Mouse (Mus musculus) liver, adult (tissue): ENCODE data around the gene Csnk1d.

ENCODE experiments used
- GATA4 ChIP-seq: IDR thresholded peaks from 2 replicates; pipeline ENCODE4 v1.6.1; 2014; ENCODE audit warnings: mild to moderate bottlenecking, low read length; ENCODE audit not compliant: insufficient replicate concordance

Gene Csnk1d

DNA sequence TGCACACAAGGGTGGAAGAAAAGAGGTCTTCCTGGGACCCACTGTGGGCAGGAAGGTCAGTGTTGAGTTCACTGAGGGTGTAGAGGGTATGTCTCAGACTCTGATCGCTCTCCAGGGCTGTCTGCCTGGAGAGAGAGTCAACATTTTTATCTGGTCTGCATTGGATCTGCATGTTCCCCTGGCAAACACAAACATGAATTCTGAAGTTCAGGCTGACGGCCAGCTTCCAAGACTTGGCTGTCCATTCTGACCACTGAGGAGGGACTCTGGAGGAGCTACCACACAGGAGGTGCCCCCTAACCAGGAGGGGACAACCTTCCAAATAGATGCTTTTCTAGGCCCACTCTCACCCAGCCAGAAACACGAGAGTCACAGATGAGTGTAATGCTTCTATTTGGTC lies 661 bp upstream of the Csnk1d start:
- TF ChIP-seq GATA4: peak; percentile 91; the same call in 1 of the 2 replicates

- no peak for TF ChIP-seq GATA4
Observed at GRCm38 (mm10) chr11:120990126-120990781, 876 bp downstream of the Csnk1d start.

DNA sequence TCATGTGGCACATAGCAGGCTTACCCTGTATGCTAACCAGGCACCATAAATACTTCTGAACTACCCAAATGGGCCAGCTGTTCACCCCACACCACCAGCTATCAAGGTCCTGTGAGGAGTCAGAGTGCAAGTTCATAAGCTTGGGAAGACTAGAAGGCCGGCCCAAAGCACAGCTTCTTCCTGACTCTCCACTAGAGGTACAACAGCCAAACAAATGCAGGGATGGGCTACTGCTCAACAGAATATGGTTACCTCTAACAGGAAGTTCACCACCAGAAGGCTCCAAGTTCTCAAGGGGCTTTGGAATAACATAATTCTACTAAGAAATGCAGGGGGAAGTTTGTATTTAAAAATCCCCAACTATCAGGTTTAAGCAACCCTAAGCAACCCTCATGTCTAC lies 1.6 kb downstream of the Csnk1d start:
- no peak for TF ChIP-seq GATA4

DNA sequence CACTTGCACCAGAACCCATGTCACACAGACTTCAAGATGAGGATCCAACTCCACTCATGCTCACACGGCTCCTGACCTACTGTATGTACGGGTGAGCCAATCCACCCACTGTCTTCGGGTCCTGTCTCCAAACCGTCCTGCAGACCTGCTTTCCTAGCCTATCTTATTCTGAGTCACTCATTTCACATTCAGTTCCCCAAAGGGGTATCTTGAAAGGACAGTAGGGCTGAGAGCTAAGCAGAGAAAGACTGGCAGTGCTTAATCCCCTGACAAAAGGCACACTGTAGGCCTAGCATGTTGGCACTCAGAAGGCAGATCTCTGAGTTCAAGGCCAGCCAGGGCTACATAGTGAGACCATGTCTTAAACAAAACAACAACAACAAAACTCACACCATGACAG lies 2.7 kb downstream of the Csnk1d start:
- no peak for TF ChIP-seq GATA4

DNA sequence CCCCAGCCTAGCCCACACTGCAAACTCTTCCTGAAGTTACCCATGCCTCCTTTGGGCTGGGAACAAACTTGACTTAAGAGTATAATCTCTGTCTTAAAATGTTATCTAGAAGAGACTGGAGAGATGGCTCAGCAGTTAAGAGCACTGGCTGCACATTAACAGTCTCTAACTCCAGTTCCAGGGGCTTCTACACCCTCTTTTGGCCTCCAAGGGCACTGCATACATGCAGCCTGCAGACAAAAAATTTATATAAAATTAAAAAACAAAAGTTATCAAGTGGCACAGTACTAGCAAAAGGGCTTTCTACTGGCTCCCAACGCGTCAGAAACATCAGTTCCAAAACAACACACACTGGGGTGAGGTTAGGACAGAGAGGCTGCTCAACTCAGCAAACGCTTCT lies 3.5 kb downstream of the Csnk1d start:
- no peak for TF ChIP-seq GATA4

- no peak for TF ChIP-seq GATA4
Observed at GRCm38 (mm10) chr11:120984448-120985330, 6.4 kb downstream of the Csnk1d start.

DNA sequence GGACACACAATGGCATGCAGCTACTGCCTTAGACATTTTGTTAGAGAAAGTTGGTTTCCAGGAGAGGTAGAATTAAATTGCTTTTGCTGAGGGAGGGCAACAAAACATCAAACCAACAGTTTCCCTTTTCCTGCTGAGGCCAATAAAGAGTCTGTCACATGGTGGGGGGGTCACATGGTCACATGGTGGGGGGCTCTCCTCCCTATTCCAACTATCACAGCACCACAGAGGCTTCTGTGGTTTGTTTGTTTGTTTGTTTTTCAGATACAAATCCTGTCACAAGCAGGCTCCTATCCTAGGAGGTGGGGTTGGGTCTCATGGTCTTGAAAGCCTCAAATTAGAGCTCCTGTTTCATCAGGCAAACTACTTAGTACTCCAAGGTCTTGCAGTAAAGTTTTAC lies 8.7 kb downstream of the Csnk1d start:
- no peak for TF ChIP-seq GATA4

DNA sequence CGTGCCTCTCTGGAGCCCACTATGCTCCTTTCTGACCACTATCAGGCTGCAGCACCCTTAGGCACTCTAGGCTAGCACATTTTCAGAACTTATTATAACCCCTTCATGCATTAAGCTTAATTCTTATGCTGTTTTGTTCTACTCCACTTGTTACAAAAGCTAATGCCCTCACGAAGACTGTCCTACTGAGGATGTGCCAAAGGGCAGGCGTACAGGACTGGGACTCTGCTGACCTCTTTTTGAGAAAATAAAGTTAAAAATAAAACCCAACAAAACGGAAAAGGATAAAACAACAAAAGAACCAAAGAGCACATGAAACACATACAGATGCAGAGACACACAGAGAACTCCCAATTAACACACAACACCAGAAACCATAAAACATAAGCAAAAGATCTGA lies 9.5 kb downstream of the Csnk1d start:
- TF ChIP-seq GATA4: no peak

- no peak for TF ChIP-seq GATA4
Observed at GRCm38 (mm10) chr11:120980427-120981035, 10.6 kb downstream of the Csnk1d start.

GRCm38 (mm10) chr11:120979711-120980426 lies 11.3 kb downstream of the Csnk1d start:
- no peak for TF ChIP-seq GATA4

GRCm38 (mm10) chr11:120973318-120973717 lies 17.8 kb downstream of the Csnk1d start:
- TF ChIP-seq GATA4: no peak

- TF ChIP-seq GATA4: no peak
Observed at GRCm38 (mm10) chr11:120971237-120971636, 19.9 kb downstream of the Csnk1d start.

DNA sequence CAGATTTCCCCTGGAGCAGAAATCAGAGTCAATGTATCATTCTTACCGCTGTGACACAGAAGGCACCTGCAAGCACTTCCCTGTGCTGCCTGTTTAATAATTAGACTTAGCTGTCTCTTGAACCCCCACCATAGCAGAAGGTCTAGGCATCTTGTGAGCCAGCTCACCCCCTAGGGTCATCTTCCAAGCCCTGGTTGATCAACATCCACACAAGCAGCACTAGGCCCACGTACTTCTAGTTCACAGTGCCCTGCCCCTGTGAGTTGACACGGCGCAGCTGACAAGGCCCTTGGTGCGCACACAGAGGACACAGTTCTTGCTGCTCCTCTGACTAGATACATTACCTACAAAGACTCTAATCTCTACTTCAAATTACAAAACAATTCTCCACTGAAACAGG lies 21.4 kb downstream of the Csnk1d start:
- TF ChIP-seq GATA4: no peak

DNA sequence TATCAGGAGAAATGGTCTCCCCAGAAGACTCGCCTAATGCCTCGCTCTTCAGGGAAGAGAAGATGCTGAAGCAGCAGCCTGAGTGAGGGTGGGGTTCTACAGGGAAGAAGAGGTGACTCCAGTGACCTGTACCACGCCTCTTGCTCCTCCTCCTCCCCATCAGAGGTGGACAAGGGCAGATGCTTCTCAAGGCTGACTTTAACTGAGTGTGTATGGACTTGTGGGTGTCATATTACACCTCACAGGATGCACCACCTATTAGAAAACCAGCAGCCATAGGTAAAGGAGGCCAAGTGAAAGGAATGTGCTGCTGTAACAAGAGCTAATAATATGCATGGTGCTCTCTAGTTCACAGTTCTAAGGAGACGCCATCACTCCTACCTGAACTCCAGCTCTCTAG lies 25.5 kb downstream of the Csnk1d start:
- no peak for TF ChIP-seq GATA4
